Mouse (Mus musculus) forebrain, embryonic 15.5 days (tissue): ENCODE measurements around the gene Dnhd1. TPM values are rescaled to one million over a fixed set of nuclear protein-coding genes. Genes with fewer than 3 reads are reported as not detected.

Experiments
- polyA plus RNA-seq: library from polyadenylated mRNA; unstranded; fragments of >200 nt; fragmentation: Nextera tagmentation; extraction: Ambion mirVana; gene quantifications from 2 replicates; pipeline ENCODE4 v1.2.1, GENCODE M21; 2015

Dnhd1 gene
- polyA plus RNA-seq, 1 experiment from 2014 or later = 0.42 TPM

Other genes starting within 250 kb of the Dnhd1 start
- 0.09 and 0.11 TPM in 2 replicates for gene Cnga4, start 246.3 kb upstream of the Dnhd1 start, polyA plus RNA-seq
- 1.5 TPM in 2 replicates for gene Cckbr, start 225.1 kb upstream of the Dnhd1 start, polyA plus RNA-seq
- gene Cavin3, start 168.5 kb upstream of the Dnhd1 start, polyA plus RNA-seq = 24.2 and 25.5 TPM in 2 replicates
- gene Smpd1, start 96.5 kb upstream of the Dnhd1 start, polyA plus RNA-seq = 65.5 and 69.8 TPM in 2 replicates
- gene Apbb1, start 69.2 kb upstream of the Dnhd1 start, polyA plus RNA-seq = 249 and 255 TPM in 2 replicates
- gene Hpx, start 50.7 kb upstream of the Dnhd1 start, polyA plus RNA-seq = 0.11 and 0.24 TPM in 2 replicates
- gene Trim3, start 17.3 kb upstream of the Dnhd1 start, polyA plus RNA-seq = 69.4 and 72.3 TPM in 2 replicates
- gene Timm10b, start 10.8 kb upstream of the Dnhd1 start, polyA plus RNA-seq = 135 and 139 TPM in 2 replicates
- gene Arfip2, start 10.4 kb upstream of the Dnhd1 start, polyA plus RNA-seq = 80.6 and 85.6 TPM in 2 replicates
- gene Gm45799, start 10.3 kb upstream of the Dnhd1 start, polyA plus RNA-seq = 6.9 and 14.7 TPM in 2 replicates
- gene Ilk, start 85.8 kb downstream of the Dnhd1 start, polyA plus RNA-seq = 197 and 205 TPM in 2 replicates
- 24.4 and 25.8 TPM in 2 replicates for gene Rrp8, start 86.6 kb downstream of the Dnhd1 start, polyA plus RNA-seq
- gene Taf10, start 93.5 kb downstream of the Dnhd1 start, polyA plus RNA-seq = 106 and 114 TPM in 2 replicates
- gene Tpp1, start 101.4 kb downstream of the Dnhd1 start, polyA plus RNA-seq = 33.9 and 35.1 TPM in 2 replicates
- 20.3 and 22.0 TPM in 2 replicates for gene Dchs1, start 136.8 kb downstream of the Dnhd1 start, polyA plus RNA-seq
- gene Mrpl17, start 160.3 kb downstream of the Dnhd1 start, polyA plus RNA-seq = 191 and 194 TPM in 2 replicates